Mouse (Mus musculus) embryonic facial prominence, embryonic 11.5 days (tissue): ENCODE results near the gene Inpp5a. TPM values are rescaled to one million over a fixed set of nuclear protein-coding genes. Genes with fewer than 3 reads are reported as not detected.

Source experiments
- ATAC-seq: fragments of 200-750 bp; cut with Nextera tagmentation; replicated peaks from 2 replicates; pipeline ENCODE4 v1.8.0; 2017; ENCODE audit warnings: low read depth; ENCODE audit not compliant: insufficient number of reproducible peaks, low FRiP score, low TSS enrichment
- DNase-seq: peaks from one replicate; pipeline ENCODE4 v3.0.0-alpha.2; 2015; ENCODE audit warnings: low spot score
- H3K27ac ChIP-seq: fragments of 300-500 bp; sonication (generic); replicated peaks from 2 replicates; pipeline ENCODE4 v1.5.1; 2014; ENCODE audit warnings: mild to moderate bottlenecking, low read depth, low read length, control low read depth
- H3K27me3 ChIP-seq: fragments of 300-500 bp; sonication (generic); 2 replicates; pipeline ENCODE4 v1.6.1; 2014; ENCODE audit warnings: mild to moderate bottlenecking, low read length, moderate library complexity, mixed read lengths; ENCODE audit not compliant: control insufficient read depth, insufficient read depth
- H3K36me3 ChIP-seq: fragments of 300-500 bp; sonication (generic); replicated peaks from 2 replicates; pipeline ENCODE4 v1.6.1; 2014; ENCODE audit warnings: low read depth, mild to moderate bottlenecking, low read length, moderate library complexity, mixed read lengths; ENCODE audit not compliant: control insufficient read depth, insufficient read depth
- H3K4me1 ChIP-seq: fragments of 300-500 bp; sonication (generic); 2 replicates; pipeline ENCODE4 v1.6.1; 2014; ENCODE audit warnings: low read length, mixed read lengths; ENCODE audit not compliant: control insufficient read depth, insufficient read depth
- H3K4me2 ChIP-seq: fragments of 300-500 bp; sonication (generic); 2 replicates; pipeline ENCODE4 v1.6.1; 2014; ENCODE audit warnings: low read depth, mild to moderate bottlenecking, control low read depth, low read length, moderate library complexity
- H3K4me3 ChIP-seq: fragments of 300-500 bp; sonication (generic); 2 replicates; pipeline ENCODE4 v1.5.1; 2014; ENCODE audit warnings: low read depth, low read length, control low read depth
- H3K9ac ChIP-seq: fragments of 300-500 bp; sonication (generic); replicated peaks from 2 replicates; pipeline ENCODE4 v1.6.1; 2014; ENCODE audit warnings: mild to moderate bottlenecking, control low read depth, low read length
- H3K9me3 ChIP-seq: fragments of 300-500 bp; sonication (generic); replicated peaks from 2 replicates; pipeline ENCODE4 v1.6.1; 2016; ENCODE audit warnings: mild to moderate bottlenecking, low read length, inconsistent platforms, mixed read lengths; ENCODE audit not compliant: control insufficient read depth
- WGBS: fragments of 180-500 bp; shearing (Covaris S2); extraction: QIAGEN DNeasy Blood & Tissue Kit; methylation state at CpG from one replicate; pipeline ENCODE4 v1.1.7; 2014; 5-methylcytosine and 5-hydroxymethylcytosine counted together
- polyA plus RNA-seq: library from polyadenylated mRNA; unstranded; fragments of >200 nt; fragmentation: Nextera tagmentation; extraction: Ambion mirVana; gene quantifications from 2 replicates; pipeline ENCODE4 v1.2.1, GENCODE M21; 2014

The Inpp5a gene
- polyA plus RNA-seq, 1 experiment from 2014 or later, result 28.4 TPM

DNA sequence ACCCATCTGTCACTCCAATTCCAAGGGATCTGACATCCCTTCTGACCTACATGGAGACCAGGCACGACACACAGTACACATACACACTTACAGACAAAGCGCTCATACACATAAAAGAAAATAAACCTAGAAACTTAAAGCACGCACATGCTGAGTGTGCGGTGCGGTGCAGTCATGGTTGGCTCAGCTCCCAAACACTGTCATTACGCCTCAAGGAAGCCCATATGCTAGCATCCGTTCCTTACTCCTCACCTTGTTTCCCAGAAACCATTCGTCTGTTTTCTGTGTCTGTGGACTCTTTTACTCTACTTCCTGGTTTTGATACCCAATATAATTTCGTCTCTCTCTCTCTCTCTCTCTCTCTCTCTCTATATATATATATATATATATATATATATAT is 236.2 kb downstream of the Inpp5a start:
- H3K9ac ChIP-seq, result no peak overlapping the region
- DNase-seq, result no peak
- no peak overlapping the region for H3K4me2 ChIP-seq
- H3K27ac ChIP-seq, result no peak overlapping the region
- no peak overlapping the region for H3K4me3 ChIP-seq
- H3K9me3 ChIP-seq, result no peaks in the 10 kb centered on the region
- no peaks in the 10 kb centered on the region for H3K27me3 ChIP-seq
- WGBS, result 83% methylated on average over 9 of the region's 9 CpGs
- no peak for ATAC-seq
- H3K4me1 ChIP-seq, result no peaks in the 10 kb centered on the region
- H3K36me3 ChIP-seq, result no peaks in the 10 kb centered on the region

Other genes starting within 250 kb of the Inpp5a start
- 5.8 and 5.9 TPM in 2 replicates for gene Lrrc27, start 176.1 kb upstream of the Inpp5a start, polyA plus RNA-seq
- 0.31 and 0.36 TPM in 2 replicates for gene Stk32c, start 175.8 kb upstream of the Inpp5a start, polyA plus RNA-seq
- gene Pwwp2b, start 140.6 kb upstream of the Inpp5a start, polyA plus RNA-seq, result 5.0 and 5.1 TPM in 2 replicates
- gene Nkx6-2, start 193.7 kb downstream of the Inpp5a start, polyA plus RNA-seq, result 4.2 and 4.4 TPM in 2 replicates